ENCODE assay signal across 12 mouse cellular contexts in genomic region chr2:68896196-68896595, GRCm38 (mm10). TPM values are rescaled to one million over a fixed set of nuclear protein-coding genes. Genes with fewer than 3 reads are reported as not detected.
DNase-seq lines count a peak whose midpoint lies in the region; ATAC-seq and TF ChIP-seq lines count a peak whose summit lies in the region.
"Had no signal": no experiment of that assay in that cellular context is flagged by ENCODE, and none has a peak within 500 bp of the region (broad histone marks: within the 10 kb centered on the region; RNA-seq: fewer than 3 reads in every experiment).

No protein-coding gene starts in this region.

- WGBS in neural tube, embryonic 15.5 days = 38% methylated on average over 4 of the region's 4 CpGs
- 33% methylated on average over 4 of the region's 4 CpGs for WGBS in heart, postnatal 0 days

- H3K27ac ChIP-seq in neural tube, embryonic 15.5 days (replicated peaks) = no peak overlapping the region
- H3K27ac ChIP-seq in heart, postnatal 0 days (ENCODE audit: low read depth) = peak overlapping the region; percentile 55
- H3K27ac ChIP-seq: embryonic facial prominence, embryonic 10.5 days; neural tube, embryonic 12.5 days had no signal

- no peak for TF ChIP-seq CTCF in heart, postnatal 0 days (IDR thresholded peaks at IDR 0.05; ENCODE audit: low read depth)

- H3K27me3 ChIP-seq in neural tube, embryonic 15.5 days (replicated peaks) = no peaks in the 10 kb centered on the region
- H3K27me3 ChIP-seq in heart, postnatal 0 days (ENCODE audit: control insufficient read depth, insufficient read depth, low read length) = no peaks in the 10 kb centered on the region
- H3K27me3 ChIP-seq: neural tube, embryonic 12.5 days had no signal

- H3K9me3 ChIP-seq in neural tube, embryonic 15.5 days (replicated peaks) = no peaks in the 10 kb centered on the region
- no peaks in the 10 kb centered on the region for H3K9me3 ChIP-seq in heart, postnatal 0 days (replicated peaks; ENCODE audit: control insufficient read depth, low read length)
- H3K9me3 ChIP-seq: embryonic facial prominence, embryonic 10.5 days; neural tube, embryonic 12.5 days had no signal

- H3K4me2 ChIP-seq in neural tube, embryonic 15.5 days = no peak overlapping the region
- H3K4me2 ChIP-seq in heart, postnatal 0 days (ENCODE audit: low read depth, low read length) = peak overlapping the region; percentile 38
- H3K4me2 ChIP-seq: neural tube, embryonic 12.5 days had no signal

- DNase-seq in frontal cortex, postnatal 14 days (ENCODE audit: low spot score in 2 of 2) = no peak
- DNase-seq in neural tube, embryonic 10.5 days (ENCODE audit: extremely low spot score, low spot score) = peak; percentile 9
- DNase-seq in heart, postnatal 0 days (ENCODE audit: low spot score) = peak; percentile 66
- peak; percentile 86 for DNase-seq in telencephalon, adult 2 months (ENCODE audit: low read depth, low spot score)
- no peak for DNase-seq in retina, postnatal 1 day
- DNase-seq: kidney, adult 11 months; lung, postnatal 36 days had no signal

- ATAC-seq in frontal cortex, adult (ENCODE audit: low TSS enrichment) = peak; percentile 95
- ATAC-seq in neural tube, embryonic 15.5 days (ENCODE audit: low FRiP score) = no peak; the same call in 1 of the 2 replicates
- ATAC-seq in heart, postnatal 0 days (ENCODE audit: insufficient read depth, low read depth) = peak; percentile 79
- ATAC-seq in megakaryocyte-erythroid progenitor cell, adult 5-6 weeks (replicated peaks; ENCODE audit: low FRiP score, low TSS enrichment, poor library complexity, severe bottlenecking) = no peak

- H3K4me3 ChIP-seq in neural tube, embryonic 15.5 days (replicated peaks) = no peak overlapping the region
- no peak overlapping the region for H3K4me3 ChIP-seq in heart, postnatal 0 days (ENCODE audit: low read depth, low read length)
- H3K4me3 ChIP-seq: embryonic facial prominence, embryonic 10.5 days; neural tube, embryonic 12.5 days had no signal

- peaks cover 4% of the 10 kb centered on the region; the same call in 1 of the 2 replicates for H3K4me1 ChIP-seq in neural tube, embryonic 15.5 days
- peaks cover 28% of the 10 kb centered on the region for H3K4me1 ChIP-seq in heart, postnatal 0 days (ENCODE audit: control insufficient read depth, insufficient read depth)
- H3K4me1 ChIP-seq: neural tube, embryonic 12.5 days had no signal

- peak; percentile 71; the same call in 1 of the 2 replicates for TF ChIP-seq EP300 in heart, postnatal 0 days (IDR thresholded peaks at IDR 0.05; ENCODE audit: low read depth)

- H3K9ac ChIP-seq in neural tube, embryonic 15.5 days (replicated peaks) = no peak overlapping the region
- H3K9ac ChIP-seq in heart, postnatal 0 days (replicated peaks; ENCODE audit: low read depth, low read length) = no peak overlapping the region
- H3K9ac ChIP-seq: neural tube, embryonic 12.5 days had no signal

- H3K36me3 ChIP-seq in neural tube, embryonic 15.5 days = no peaks in the 10 kb centered on the region
- no peaks in the 10 kb centered on the region for H3K36me3 ChIP-seq in heart, postnatal 0 days (replicated peaks; ENCODE audit: control insufficient read depth, insufficient read depth, low read length)
- H3K36me3 ChIP-seq: embryonic facial prominence, embryonic 10.5 days; neural tube, embryonic 12.5 days had no signal

RNA-seq across cellular contexts. Expression of gene Cers6, which starts 35.0 kb away (rescaled TPM):
- polyA plus RNA-seq in neural tube, embryonic 15.5 days (2015; fragmentation: Nextera tagmentation; extraction: Ambion mirVana) = 51.1 and 52.1 TPM in 2 replicates
- 16.2 and 36.0 TPM in 2 replicates for total RNA-seq in heart, postnatal 0 days (2014; rRNA removed; ENCODE audit: low replicate concordance)
- 8.5 and 10.0 TPM in 2 replicates for polyA plus RNA-seq in heart, postnatal 0 days (2015; fragmentation: Nextera tagmentation; extraction: Ambion mirVana)
- 0.79 and 2.8 TPM in 2 replicates for total RNA-seq in megakaryocyte-erythroid progenitor cell, adult 5-6 weeks (2014; fragmentation: Nextera tagmentation)
- total RNA-seq in megakaryocyte-erythroid progenitor cell, adult 5-6 weeks (2017) = 1.1 and 1.4 TPM in 2 replicates

Comparison
In these comparisons a context has a peak if more than half of its experiments do, and no peak if none do; other contexts are left out.
1. ATAC-seq: peak in frontal cortex, adult (single experiment) and heart, postnatal 0 days (single experiment); none in neural tube, embryonic 15.5 days (single experiment) and megakaryocyte-erythroid progenitor cell, adult 5-6 weeks (single experiment).
2. DNase-seq: peak in neural tube, embryonic 10.5 days (single experiment), heart, postnatal 0 days (single experiment) and telencephalon, adult 2 months (single experiment); none in frontal cortex, postnatal 14 days (0 of 2) and retina, postnatal 1 day (single experiment).